Mouse (Mus musculus) ES-Bruce4 (cell line): ENCODE data around the gene Tmem86a. TPM values are rescaled to one million over a fixed set of nuclear protein-coding genes. Genes with fewer than 3 reads are reported as not detected.
A peak's percentile ranks its signal among the peaks of the same experiment; 100 is the strongest.
"Not testable (repeated sequence)": the region's sequence is repeated elsewhere in the genome, so short reads cannot be mapped to it uniquely, and the experiment has no call there.

ENCODE experiments used
- H3K27ac ChIP-seq: 2 replicates; pipeline ENCODE4 v1.5.1; 2012; ENCODE audit warnings: low read length, inconsistent platforms; ENCODE audit not compliant: insufficient read depth
- H3K27me3 ChIP-seq: 2 replicates; pipeline ENCODE4 v1.6.1; 2012; ENCODE audit warnings: mild to moderate bottlenecking, low read length, inconsistent platforms; ENCODE audit not compliant: control insufficient read depth, poor library complexity, insufficient read depth, severe bottlenecking
- H3K36me3 ChIP-seq: 2 replicates; pipeline ENCODE4 v1.6.1; 2012; ENCODE audit warnings: inconsistent platforms, mild to moderate bottlenecking, low read length, moderate library complexity; ENCODE audit not compliant: control insufficient read depth, poor library complexity, insufficient read depth, severe bottlenecking
- H3K4me1 ChIP-seq: one replicate; pipeline ENCODE4 v1.8.1; 2011; ENCODE audit warnings: low read length; ENCODE audit not compliant: control insufficient read depth, insufficient read depth
- H3K4me3 ChIP-seq: 2 replicates; pipeline ENCODE4 v1.5.1; 2011; ENCODE audit warnings: low read depth, mild to moderate bottlenecking, low read length
- H3K9ac ChIP-seq: 2 replicates; pipeline ENCODE4 v1.6.1; 2012; ENCODE audit warnings: low read depth, mild to moderate bottlenecking, inconsistent platforms; ENCODE audit not compliant: poor library complexity, severe bottlenecking
- H3K9me3 ChIP-seq: replicated peaks from 2 replicates; pipeline ENCODE4 v1.6.1; 2012; ENCODE audit warnings: mild to moderate bottlenecking, low read length, inconsistent platforms; ENCODE audit not compliant: control insufficient read depth, poor library complexity, insufficient read depth, severe bottlenecking
- CTCF ChIP-seq: IDR thresholded peaks from one replicate; pipeline ENCODE4 v1.8.1; 2011; ENCODE audit warnings: low read depth, low read length
- EP300 ChIP-seq: IDR thresholded peaks from 2 replicates; pipeline ENCODE4 v1.6.1; 2011; ENCODE audit warnings: low read depth, low read length; ENCODE audit not compliant: insufficient read depth
- POLR2A ChIP-seq: IDR thresholded peaks from one replicate; pipeline ENCODE4 v1.8.1; 2011; ENCODE audit warnings: low read length; ENCODE audit not compliant: insufficient read depth
- polyA plus RNA-seq: library from polyadenylated mRNA; stranded (reverse); fragments of >200 nt; gene quantifications from 2 replicates; pipeline ENCODE4 v1.2.4, GENCODE M21; 2011; ENCODE audit warnings: low read depth; ENCODE audit not compliant: missing spikeins, insufficient read depth, insufficient read length

Tmem86a gene
- polyA plus RNA-seq, 1 experiment: 2.0 TPM

DNA sequence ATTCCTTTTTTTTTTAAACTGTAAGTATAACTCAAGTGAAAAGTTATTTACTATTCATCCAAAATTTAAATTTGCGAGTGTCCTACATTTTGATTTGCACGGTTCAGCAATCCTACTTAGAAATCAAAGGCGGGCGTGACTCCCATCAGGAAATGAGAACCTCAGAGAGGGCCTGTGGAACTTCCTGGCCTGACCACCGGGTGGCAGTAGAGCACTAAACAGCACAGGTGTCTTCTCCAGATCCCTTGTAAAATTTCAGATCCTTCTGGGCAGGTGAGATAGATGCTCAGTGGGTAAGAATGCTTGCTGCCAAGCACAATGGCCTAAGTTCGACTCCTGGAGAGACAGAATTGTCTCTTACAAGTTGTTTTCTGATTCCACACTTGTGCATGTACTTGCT lies 26.9 kb upstream of the Tmem86a start:
- peaks cover 4% of the 10 kb centered on the region for H3K4me1 ChIP-seq
- H3K9ac ChIP-seq: no peak overlapping the region
- H3K27me3 ChIP-seq: no peaks in the 10 kb centered on the region
- peak; percentile 84 for TF ChIP-seq CTCF
- no peak for TF ChIP-seq POLR2A
- no peak overlapping the region for H3K27ac ChIP-seq
- H3K36me3 ChIP-seq: no peaks in the 10 kb centered on the region
- no peaks in the 10 kb centered on the region for H3K9me3 ChIP-seq
- no peak overlapping the region for H3K4me3 ChIP-seq

GRCm38 (mm10) chr7:47024454-47024853 lies 25.9 kb upstream of the Tmem86a start:
- Histone ChIP-seq H3K4me1 (peaks cover 4% of the 10 kb centered on the region), H3K36me3 (no peaks in the 10 kb centered on the region), H3K27ac (no peak overlapping the region), H3K9me3 (no peaks in the 10 kb centered on the region), H3K9ac (no peak overlapping the region), H3K27me3 (no peaks in the 10 kb centered on the region), H3K4me3 (no peak overlapping the region)
- TF ChIP-seq CTCF: no peak
- no peak for TF ChIP-seq POLR2A
- no peak for TF ChIP-seq EP300

GRCm38 (mm10) chr7:47025429-47025828 lies 25.0 kb upstream of the Tmem86a start:
- no peak overlapping the region for H3K4me3 ChIP-seq
- no peaks in the 10 kb centered on the region for H3K36me3 ChIP-seq
- no peak overlapping the region for H3K9ac ChIP-seq
- H3K4me1 ChIP-seq: no peaks in the 10 kb centered on the region
- TF ChIP-seq CTCF (no peak), EP300 (no peak), POLR2A (no peak)
- H3K27me3 ChIP-seq: no peaks in the 10 kb centered on the region
- no peaks in the 10 kb centered on the region for H3K9me3 ChIP-seq
- H3K27ac ChIP-seq: no peak overlapping the region

GRCm38 (mm10) chr7:47026899-47027298 lies 23.5 kb upstream of the Tmem86a start:
- not testable (repeated sequence) for H3K27ac ChIP-seq, H3K36me3 ChIP-seq, H3K9me3 ChIP-seq, H3K4me3 ChIP-seq, H3K4me1 ChIP-seq, H3K27me3 ChIP-seq, H3K9ac ChIP-seq

GRCm38 (mm10) chr7:47027520-47027919 lies 22.9 kb upstream of the Tmem86a start:
- Histone ChIP-seq H3K4me3 (no peak overlapping the region), H3K36me3 (no peaks in the 10 kb centered on the region), H3K4me1 (no peaks in the 10 kb centered on the region), H3K9me3 (no peaks in the 10 kb centered on the region), H3K9ac (no peak overlapping the region), H3K27me3 (no peaks in the 10 kb centered on the region), H3K27ac (no peak overlapping the region)
- no peak for TF ChIP-seq POLR2A
- no peak for TF ChIP-seq CTCF
- no peak for TF ChIP-seq EP300

GRCm38 (mm10) chr7:47030517-47031193 lies 19.7 kb upstream of the Tmem86a start:
- no peak for TF ChIP-seq CTCF
- no peak for TF ChIP-seq POLR2A
- TF ChIP-seq EP300: no peak
- Histone ChIP-seq H3K9ac (no peak overlapping the region), H3K27me3 (no peaks in the 10 kb centered on the region), H3K4me1 (no peaks in the 10 kb centered on the region), H3K27ac (no peak overlapping the region), H3K4me3 (no peak overlapping the region), H3K36me3 (no peaks in the 10 kb centered on the region), H3K9me3 (no peaks in the 10 kb centered on the region)
